Mouse (Mus musculus) forelimb bud, embryonic 11.5 days (tissue): ENCODE results near the gene Zrsr1.
A peak's percentile ranks its signal among the peaks of the same experiment; 100 is the strongest.

Experiments
- DNase-seq: peaks from one replicate; pipeline ENCODE4 v3.0.0-alpha.2; 2012; ENCODE audit warnings: low read depth, low spot score

Gene Zrsr1

GRCm38 (mm10) chr11:22972746-22973526, 1.1 kb downstream of the Zrsr1 start:
- peak; percentile 80 for DNase-seq

DNA sequence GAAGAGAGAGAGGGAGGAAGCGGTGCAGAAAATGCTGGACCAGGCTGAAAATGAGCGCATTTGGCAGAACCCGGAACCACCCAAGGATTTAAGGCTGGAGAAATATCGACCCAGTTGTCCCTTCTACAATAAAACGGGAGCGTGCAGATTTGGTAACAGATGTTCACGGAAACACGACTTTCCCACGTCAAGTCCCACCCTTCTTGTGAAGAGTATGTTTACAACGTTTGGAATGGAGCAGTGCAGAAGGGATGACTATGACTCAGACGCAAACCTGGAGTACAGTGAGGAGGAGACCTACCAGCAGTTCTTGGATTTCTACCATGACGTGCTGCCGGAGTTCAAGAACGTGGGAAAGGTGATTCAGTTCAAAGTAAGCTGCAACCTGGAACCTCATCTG, 1.8 kb downstream of the Zrsr1 start:
- no peak for DNase-seq

DNA sequence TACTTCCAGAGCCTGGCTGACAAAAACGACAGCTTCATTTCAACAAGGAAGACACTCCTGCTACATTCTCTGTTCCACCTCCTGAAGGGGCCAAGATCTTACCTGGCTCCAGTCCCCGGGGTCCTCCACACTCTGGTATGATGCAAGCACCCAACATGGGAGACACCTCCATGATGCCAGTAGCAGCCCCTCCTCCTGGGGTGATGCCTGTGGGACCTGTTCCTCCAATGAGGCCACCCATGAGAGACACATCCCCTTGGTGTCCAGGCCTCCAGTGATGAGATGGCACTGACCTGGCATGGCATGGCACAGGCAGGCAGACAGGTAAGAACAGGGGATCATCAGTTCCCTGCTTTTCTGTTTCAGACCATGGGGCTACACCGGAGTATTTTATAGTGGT, 6.4 kb downstream of the Zrsr1 start:
- no peak for DNase-seq

- no peak for DNase-seq
These were observed 6.9 kb downstream of the Zrsr1 start for GRCm38 (mm10) chr11:22978711-22979110.

DNA sequence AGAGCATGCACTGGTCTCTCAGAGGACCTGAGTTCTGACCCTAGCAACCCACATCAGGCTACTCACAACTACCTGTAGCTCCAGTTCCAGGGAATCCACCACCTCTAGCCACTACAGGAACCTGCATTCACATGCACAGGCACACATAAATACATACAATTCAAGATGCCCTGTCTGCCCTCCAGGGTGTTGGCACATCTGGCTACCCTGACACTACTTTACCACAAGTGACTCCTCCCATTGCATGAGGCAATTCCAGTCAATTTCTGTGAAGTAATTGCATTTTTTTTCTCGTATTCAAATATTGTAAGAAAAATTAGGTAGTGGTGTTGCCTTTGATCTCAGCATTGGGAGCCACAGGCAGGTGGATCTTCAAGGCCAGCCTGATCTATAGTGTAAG, 7.4 kb downstream of the Zrsr1 start:
- no peak for DNase-seq

DNA sequence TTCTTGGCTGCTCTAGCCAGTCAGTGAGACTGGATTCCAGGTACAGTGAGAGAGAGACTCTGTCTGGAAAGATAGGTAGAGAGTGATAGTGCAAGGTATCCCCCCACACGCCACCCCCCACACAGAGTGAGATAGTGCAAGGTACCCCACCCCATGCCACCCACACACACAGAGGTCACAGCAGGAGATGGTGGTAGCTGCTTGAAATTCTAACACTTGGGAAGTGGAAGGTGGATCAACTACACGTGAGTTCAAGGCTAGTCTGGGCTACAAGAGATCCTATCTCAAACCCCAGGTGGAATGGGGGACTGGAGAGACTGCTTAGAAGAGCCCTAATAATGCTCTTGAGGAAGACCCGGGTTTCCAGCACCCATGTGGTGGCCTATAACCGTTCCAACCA, 9.2 kb downstream of the Zrsr1 start:
- no peak for DNase-seq

DNA sequence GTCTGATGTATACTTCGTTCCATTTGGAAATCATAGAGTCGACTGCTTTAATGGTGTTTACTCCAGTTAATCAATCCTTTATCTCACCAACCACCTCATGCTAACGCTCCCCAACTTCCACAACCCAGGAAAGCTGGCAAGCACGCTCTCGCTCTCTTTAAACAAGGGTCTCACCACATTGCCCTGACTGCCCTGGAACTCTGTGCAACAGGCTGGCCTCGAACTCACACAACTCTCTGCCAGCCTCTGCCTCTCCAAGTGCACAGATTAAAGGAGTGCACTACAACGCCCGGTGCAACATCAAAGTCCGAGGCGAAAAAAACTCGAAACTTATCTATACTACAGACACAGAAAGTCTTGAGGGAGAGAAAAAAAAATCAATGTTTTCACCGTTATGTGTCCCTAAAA, 9.7 kb downstream of the Zrsr1 start:
- no peak for DNase-seq

- peak; percentile 95 for DNase-seq
These were observed 10.4 kb downstream of the Zrsr1 start, which contains the start of the genes Gm28048 and Commd1 for GRCm38 (mm10) chr11:22981984-22982757. Gm28048 (minus strand) TSS chr11:22982090. Commd1 (minus strand) TSS chr11:22982382.

- DNase-seq = no peak
These were observed 11.0 kb downstream of the Zrsr1 start for GRCm38 (mm10) chr11:22982846-22983245.

DNA sequence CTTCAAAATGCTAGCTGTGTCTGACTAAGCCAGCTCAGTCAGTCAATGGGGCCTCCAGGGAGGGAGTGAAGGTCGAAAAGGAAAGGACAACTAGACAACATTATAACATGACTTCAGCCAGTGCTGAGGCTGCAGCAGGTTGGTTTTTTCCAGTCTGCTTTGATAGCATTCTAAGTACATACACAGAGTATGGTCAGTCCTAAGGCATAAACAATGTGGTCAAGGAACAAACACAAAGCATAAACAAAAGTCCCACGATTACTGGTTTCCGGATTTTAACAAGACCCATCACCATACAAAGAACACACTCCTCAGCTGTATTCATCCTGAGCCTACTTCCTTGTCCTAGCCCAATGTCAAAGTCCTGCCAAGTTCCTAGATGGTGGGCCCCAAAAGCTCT, 13.7 kb downstream of the Zrsr1 start:
- DNase-seq = no peak

DNA sequence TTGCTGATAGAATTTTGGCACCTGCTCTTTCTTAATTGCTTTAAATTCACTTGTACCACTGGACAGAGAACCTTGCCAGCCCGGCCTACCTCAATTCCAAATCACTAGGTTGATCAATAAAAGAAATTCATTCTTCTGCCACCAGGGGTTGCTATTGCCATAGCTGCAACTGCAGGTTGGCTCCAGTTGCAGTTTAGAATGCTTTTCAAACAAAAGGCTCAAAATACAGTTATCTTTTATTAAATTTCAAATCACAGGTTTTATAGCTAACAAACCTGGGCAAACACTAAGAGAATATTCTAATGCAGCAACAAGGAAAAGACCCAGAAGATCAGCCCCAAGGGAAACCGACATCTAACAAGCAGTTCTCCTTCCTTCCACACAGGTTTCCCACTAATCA, 15.6 kb downstream of the Zrsr1 start:
- DNase-seq = peak; percentile 69

DNA sequence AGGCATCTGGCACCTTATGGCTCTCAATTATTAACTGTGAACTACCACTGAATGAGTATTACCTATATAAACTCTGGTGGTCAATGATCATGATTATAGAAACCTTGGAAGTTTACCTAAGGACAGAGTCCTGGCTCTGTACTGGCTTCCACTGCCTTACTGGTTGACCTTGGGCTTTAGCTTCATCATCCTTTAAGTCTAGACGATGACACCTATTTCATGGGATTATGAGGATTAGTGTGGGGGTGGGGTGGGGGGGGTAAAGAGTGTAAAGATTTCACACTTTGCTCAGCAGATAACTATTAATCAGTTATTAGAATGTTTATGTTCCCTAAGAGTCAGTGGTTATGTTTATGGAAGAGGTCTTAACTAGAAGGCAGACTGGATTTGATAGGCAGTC, 18.0 kb downstream of the Zrsr1 start:
- no peak for DNase-seq

DNA sequence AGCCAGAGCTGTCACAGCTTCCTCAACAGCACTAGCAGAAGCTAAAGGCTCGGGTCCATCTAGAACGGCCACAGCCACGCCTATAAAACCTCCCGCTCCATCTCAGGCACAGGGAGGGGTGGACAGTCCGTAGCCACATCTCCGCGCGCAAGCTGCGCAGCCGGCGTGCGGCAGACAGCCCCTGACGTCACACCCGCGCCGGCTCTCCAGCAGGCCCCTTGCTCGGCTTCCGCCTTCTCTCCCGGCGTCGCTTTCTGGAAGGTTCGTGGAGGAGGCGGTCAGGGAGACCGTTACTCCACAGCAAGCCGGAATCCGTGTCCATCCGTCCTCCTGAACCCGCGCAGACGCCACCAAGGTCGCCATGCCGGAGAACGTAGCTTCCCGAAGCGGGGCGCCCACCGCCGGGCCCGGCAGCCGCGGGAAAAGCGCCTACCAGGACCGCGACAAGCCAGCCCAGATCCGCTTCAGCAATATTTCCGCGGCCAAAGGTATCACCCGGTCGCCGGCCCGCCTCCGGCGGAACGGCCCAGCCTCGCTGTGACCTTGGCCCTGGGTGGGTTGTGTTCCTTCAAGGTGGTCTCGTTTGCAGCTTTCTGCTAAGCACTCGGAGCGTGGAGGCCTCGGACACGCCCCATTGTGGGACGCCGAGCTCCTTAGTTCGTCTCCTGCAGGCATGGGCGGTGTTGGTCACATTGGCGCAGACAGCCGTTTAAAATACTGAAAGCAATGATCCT, 18.8 kb downstream of the Zrsr1 start, which contains the start of gene Cct4:
Cct4 (plus strand) TSS at position 127 of the 734 bp plus-strand sequence.
- peak; percentile 89 for DNase-seq

- DNase-seq = no peak
These were observed 19.5 kb downstream of the Zrsr1 start for GRCm38 (mm10) chr11:22991218-22991835.

DNA sequence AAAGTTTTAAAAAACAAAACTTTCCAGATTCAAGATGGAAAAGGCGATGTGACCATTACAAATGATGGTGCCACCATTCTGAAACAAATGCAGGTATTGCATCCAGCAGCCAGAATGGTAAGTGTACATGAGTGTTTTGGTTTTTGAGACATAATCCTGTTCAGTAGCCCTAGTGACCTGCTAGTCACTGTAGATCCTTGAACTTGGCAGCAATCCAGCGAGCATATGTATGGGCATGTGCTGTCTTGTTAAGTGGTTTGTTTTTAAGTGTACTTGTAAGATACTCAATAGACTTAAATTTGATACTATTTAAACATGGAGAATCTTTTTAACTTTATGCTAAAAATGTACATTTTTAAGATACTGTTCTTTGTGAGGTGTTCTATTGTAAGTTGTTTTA, 22.5 kb downstream of the Zrsr1 start:
- DNase-seq = no peak

- no peak for DNase-seq
These were observed 23.7 kb downstream of the Zrsr1 start for GRCm38 (mm10) chr11:22995461-22995860.

GRCm38 (mm10) chr11:22998308-22998707, 26.5 kb downstream of the Zrsr1 start:
- DNase-seq = no peak

GRCm38 (mm10) chr11:23005276-23005675, 33.5 kb downstream of the Zrsr1 start:
- DNase-seq = no peak

- DNase-seq = no peak
These were observed 35.3 kb downstream of the Zrsr1 start for GRCm38 (mm10) chr11:23007166-23007480.

DNA sequence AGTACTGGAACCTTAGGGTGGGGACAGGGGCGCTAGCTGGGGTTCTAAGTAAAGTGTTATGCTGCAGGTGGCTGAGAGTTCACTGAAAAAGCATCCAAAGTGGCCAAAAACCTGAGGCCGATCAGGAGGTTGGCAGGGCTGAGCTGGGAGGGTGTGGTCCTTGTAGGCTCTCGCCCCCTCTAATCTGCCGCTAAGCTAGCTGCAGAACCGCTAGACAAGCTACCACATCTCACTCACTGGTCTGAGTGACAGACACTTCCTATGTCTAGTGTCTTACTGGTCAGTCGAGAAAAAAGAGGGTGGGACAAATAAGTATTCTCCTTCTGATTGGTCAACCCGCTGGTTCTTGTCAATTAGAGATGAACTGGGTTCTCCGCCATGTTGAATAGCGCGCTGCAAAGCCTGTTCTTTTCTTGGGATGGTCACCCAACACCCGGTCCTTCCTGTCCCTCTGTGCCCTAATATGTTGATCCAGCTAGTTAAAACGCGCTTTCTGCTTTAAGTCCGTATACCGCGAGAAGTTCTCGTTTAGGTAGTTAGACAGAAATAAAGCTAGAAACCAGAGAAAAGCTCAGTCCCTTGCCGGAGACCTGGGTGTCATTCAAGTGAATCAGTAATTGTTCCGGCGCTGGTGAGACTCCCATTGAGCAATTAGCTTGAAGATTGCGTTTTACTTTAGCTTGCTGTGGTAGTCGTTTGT, 35.8 kb downstream of the Zrsr1 start, which contains the start of gene Fam161a:
Fam161a (plus strand) TSS at position 51 of the 700 bp plus-strand sequence.
- peak; percentile 87 for DNase-seq

DNA sequence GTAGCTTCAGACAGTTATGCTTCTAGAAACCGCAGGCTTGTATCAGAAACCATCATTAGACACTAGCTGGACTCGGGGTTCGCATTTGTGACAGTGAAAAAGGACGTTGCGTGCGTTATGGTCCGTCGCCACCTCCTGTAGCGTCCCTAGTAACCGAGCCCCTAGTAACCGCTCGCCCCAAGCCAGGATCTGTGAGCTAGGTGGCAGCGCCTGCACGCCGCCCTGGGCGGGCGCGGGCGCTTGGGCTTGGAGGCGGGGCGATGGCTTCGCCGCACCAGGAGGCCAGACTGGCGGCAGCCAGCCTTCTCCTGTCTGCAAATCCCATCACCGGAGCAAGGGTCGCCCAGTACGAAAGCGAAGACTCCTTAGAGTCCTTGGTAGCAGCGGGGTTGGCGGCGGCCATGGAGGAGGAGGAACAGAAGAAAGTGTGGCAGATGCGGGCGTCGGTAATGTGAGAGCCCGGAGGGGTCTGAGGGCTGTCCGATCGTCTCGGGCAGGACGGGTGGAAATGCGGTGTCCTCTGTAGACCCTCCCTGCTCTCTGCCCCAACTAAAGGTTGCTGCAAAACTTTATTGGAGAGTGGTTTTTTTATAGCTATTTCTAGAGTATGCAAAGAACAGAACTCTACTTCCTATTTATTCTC, 36.5 kb downstream of the Zrsr1 start:
- DNase-seq = peak; percentile 79
